Mouse (Mus musculus) ZHBTc4 (cell line): ENCODE measurements around the gene Atp10a.

Experiments used
- DNase-seq: peaks from one replicate; pipeline ENCODE4 v3.0.0-alpha.2; 2011; ENCODE audit warnings: low read depth, low spot score

Gene Atp10a

GRCm38 (mm10) chr7:58655866-58656265 lies at the start of gene Atp10a:
Atp10a (plus strand) TSS chr7:58656166.
- no peak for DNase-seq

DNA sequence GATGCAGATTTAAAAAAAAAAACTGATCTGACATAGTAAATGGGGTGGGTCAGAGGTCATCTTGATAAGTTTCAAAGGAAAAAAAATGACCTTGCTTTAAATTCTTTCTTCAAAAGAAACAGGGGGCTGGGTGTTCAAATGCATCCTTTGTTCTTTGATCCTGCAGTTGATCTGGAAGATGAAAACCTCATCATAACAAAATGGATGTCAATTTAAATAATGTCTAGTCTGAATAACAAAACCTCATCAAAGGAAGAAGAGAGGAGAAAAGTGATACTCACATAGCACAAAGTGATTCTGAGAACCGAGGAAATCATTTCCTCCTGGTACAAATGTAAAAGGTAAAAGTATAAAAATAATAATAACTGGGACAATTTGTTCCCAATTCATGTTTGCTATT lies 37.9 kb upstream of the Atp10a start:
- DNase-seq = no peak

DNA sequence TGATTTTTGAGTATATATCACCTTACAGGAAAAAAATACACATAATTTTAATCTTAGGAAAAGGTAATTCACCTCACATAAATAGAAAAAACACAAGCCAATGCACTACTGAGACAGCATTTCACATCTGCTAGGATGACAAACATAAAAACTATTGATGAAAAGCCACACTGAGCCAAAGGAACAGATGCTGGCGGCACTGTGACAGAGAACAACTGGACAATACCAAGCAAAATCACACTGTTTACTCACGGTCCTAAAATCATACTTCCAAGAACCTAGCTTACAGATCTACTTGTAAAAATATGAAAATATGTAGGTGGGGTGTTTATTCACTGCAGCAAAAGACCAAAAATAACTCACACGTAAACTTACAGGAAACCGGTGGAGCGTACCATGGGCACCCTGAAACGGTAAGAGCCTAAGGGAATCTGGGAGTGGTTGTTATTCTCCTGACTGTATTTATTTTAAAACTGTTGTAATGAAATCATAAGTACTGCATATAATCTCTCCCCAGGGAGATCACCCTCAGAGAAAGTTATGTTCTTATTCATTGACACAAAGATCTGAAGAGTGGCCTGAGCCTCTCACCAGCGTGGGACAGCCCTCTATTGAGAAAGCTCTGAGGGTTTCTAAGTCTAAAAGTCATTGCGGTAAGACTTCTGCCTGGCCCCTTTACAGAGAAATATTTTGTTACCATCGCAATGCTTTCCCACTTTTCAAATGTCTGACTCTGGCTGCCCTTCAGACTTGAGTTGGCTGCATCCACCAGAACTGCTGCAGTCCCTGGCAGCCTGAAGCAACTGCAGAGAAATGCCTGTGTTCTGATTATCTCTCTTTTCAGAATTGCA lies 29.4 kb upstream of the Atp10a start:
- DNase-seq = no peak

- DNase-seq = no peak
Observed at GRCm38 (mm10) chr7:58627381-58627780, 28.6 kb upstream of the Atp10a start.

- DNase-seq = no peak
Observed at GRCm38 (mm10) chr7:58629233-58629632, 26.7 kb upstream of the Atp10a start.

GRCm38 (mm10) chr7:58633683-58634082 lies 22.3 kb upstream of the Atp10a start:
- DNase-seq = no peak

DNA sequence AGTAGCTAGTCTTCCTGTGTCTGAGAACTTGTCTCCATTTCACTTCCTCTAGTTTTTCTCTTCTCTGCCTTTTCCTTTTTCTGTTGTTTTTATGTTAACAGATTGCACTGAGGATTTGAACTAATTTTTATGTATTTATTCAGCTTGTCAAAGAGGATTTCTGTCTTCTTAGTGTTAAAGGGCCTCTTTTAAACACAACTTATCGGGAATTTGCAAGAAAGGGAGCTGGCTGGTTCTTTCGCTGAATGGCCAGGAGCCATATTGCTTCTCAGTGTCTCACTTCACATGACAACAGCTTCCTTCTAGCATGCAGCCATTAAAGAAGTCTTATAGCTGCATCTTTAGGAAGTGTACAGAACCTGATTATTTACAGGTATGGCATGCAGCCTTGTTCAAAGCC lies 16.3 kb upstream of the Atp10a start:
- DNase-seq = no peak

- no peak for DNase-seq
Observed at GRCm38 (mm10) chr7:58640456-58640855, 15.5 kb upstream of the Atp10a start.

- no peak for DNase-seq
Observed at GRCm38 (mm10) chr7:58641916-58642315, 14.1 kb upstream of the Atp10a start.

GRCm38 (mm10) chr7:58647404-58647803 lies 8.6 kb upstream of the Atp10a start:
- DNase-seq = no peak

GRCm38 (mm10) chr7:58657913-58658789 lies 2.2 kb downstream of the Atp10a start:
- peak; percentile 73 for DNase-seq

DNA sequence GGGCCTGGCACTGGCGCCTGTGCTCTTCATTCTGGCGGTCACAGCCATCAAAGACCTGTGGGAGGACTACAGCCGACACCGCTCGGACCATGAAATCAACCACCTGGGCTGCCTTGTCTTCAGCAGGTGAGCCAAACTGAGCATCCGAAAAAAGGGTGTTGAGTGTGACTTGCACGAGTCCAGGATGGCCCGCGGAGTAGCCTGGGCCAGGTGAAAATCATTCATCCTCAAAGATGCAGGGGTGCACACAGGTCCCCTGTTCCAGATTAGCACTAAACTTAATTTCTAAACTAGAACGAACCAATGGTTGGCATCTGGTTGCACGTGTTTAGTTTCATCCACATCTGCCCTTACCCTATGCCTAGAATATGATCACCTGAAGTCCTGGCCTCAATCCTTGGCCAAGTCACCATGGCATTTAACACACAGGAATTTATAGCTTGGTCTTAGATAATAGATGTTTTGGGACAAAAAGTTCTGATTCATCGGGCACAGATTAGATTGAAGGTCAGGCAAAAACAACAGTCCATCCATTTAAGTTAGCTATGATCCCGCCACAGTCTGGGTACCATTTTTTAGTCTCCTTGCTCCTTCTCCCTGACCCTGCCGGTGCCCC lies 2.9 kb downstream of the Atp10a start:
- peak; percentile 4 for DNase-seq

DNA sequence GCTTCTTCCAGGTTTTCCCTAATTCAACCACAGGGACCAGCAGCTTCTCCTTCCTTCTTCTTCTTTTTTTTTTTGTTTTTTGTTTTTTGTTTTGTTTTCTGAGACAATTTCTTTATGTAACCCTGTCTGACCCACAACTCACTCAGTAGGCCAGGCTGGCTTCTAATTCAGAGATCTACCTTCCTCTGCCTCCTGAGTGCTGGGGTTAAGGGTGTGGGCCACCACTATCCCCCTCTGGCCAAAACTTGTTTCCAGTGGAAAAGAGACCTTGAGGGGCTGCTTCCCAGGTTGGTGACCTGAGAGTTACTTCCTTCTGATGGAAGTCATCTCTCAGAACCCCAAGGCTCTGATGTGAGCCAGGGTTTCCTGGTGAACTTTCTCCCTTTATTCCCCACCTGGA lies 4.1 kb downstream of the Atp10a start:
- DNase-seq = no peak

DNA sequence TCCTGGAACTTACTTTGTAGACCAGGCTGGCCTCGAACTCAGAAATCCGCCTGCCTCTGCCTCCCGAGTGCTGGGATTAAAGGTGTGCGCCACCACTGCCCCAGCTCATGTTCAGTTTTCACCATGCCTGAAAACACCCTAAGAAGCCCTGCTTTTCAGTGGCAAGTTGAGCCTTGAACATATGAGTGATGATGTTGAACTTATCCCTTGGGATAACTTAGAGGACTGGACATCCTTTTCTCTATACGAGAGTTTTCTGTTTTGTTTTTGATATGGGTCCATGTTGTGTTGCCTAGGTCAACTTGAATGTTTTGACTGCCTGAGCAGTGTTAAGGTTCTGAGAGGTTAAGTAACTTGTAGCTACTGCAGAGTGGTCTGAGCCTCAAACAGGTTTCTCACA lies 4.7 kb downstream of the Atp10a start:
- DNase-seq = no peak

GRCm38 (mm10) chr7:58661076-58661475 lies 5.1 kb downstream of the Atp10a start:
- DNase-seq = no peak

- peak; percentile 85 for DNase-seq
Observed at GRCm38 (mm10) chr7:58668617-58669016, 12.7 kb downstream of the Atp10a start.

- DNase-seq = no peak
Observed at GRCm38 (mm10) chr7:58676075-58676474, 20.1 kb downstream of the Atp10a start.

GRCm38 (mm10) chr7:58677111-58677805 lies 21.3 kb downstream of the Atp10a start:
- DNase-seq = no peak

- DNase-seq = no peak
Observed at GRCm38 (mm10) chr7:58685967-58686366, 30.0 kb downstream of the Atp10a start.

DNA sequence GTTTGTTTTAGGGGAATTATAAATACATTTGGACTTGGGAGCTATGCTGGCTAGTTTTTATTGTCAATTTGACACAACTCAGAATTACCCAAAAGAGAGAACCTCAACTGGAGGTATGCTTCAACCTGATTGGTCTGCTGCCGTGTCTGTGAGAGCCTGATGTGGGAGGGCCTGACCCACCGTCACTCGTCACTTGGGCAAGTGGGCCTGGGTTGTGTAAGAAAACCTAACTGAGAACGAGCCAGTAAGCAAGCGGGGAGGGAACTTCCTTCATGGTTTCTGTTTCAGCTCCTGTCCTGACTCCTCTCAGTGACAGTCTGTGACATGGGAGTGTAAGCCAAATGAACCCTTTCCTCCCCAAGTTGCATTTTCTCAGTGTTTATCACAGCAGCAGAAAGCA lies 30.6 kb downstream of the Atp10a start:
- DNase-seq = no peak

GRCm38 (mm10) chr7:58686997-58687396 lies 31.0 kb downstream of the Atp10a start:
- DNase-seq = no peak
